Mouse (Mus musculus): ENCODE measurements at regions not wholly inside any gene's neighbourhood (a gene's known extent, or its start where the extent isn't known, plus 50 kb on each side); places are given as distances from the start of the nearest gene placed in this dataset.
"Not testable (repeated sequence)": the region's sequence is repeated elsewhere in the genome, so short reads cannot be mapped to it uniquely, and the experiment has no call there.

DNA sequence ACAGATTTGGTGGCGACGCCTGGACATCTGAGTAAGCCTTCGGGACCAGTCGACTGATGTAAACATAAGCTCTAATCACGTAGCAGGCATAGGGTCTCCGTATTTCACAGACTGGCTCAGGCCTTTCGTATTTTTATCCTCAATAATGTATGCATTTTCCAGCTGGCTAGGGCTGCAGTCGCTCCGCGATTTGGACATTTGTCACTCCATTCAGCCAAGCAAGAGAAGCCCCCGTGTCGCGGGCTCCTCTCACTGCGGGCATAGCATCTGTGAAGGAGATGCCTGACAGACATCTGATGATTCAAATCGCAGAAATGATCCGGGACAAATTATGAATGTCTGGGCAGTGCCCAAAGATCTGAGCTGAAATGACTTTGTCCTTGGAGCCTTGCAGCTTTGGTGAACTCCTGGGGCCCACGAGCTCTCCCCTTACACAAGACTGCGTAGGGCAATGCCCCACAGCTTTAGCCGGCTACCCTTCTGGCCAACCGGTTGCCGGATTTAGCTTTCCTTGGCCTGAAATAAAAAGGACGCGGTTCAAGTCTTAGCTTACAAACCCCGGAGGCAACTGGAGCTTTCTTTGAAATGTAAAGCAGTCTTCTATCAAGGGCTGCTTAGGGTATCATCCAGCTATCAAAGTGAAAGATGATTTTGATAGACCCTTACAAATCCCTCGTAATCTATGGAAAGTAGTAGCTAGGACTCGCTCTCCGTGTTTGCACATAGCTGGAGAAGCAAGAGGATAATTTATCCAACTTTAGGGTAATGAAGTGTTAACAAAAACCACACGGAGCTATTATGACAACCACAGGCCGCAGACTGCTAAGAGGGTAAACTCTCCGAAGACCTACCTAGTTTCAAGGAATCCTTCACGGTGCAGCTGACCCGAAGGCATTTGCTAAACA, 270.6 kb downstream of the Etnk1 start:
- no peak for DNase-seq (ENCODE audit: low spot score)

DNA sequence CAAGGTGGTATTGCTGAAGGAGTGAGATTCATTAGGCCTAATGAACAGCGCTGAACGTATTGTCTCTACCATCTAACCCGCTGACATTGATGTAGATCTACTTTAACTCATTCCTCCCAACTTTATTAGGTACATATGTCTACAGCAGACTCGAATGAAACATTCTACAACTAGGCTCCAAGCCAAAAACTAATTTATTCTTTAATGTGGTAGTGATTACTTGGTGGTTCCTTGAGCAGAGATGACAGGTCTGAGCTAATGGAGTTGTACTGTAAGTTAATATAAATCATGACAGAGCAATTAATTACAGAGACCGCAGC, 271.2 kb downstream of the Etnk1 start:
- no peak for DNase-seq (ENCODE audit: low spot score)

DNA sequence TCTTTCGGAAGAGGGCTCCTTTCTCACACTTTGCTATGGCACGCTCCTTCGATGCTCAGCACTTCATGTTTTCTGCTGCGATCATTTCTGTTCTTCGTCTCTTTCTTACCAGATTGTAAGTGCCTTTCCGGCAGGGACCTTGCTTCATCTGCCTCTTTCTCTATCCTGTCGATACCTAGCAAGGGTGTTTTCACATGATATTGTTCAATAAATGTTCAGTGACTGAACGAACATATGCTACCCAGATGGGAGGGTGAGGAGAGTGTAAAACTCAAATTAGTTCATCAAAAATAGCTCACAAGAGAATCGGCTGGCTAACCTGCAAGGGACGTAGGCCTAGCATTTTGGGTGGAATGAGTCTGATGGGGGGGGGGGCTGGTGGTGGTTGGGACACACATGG, 272.5 kb downstream of the Etnk1 start:
- no peak for DNase-seq (ENCODE audit: low spot score)

DNA sequence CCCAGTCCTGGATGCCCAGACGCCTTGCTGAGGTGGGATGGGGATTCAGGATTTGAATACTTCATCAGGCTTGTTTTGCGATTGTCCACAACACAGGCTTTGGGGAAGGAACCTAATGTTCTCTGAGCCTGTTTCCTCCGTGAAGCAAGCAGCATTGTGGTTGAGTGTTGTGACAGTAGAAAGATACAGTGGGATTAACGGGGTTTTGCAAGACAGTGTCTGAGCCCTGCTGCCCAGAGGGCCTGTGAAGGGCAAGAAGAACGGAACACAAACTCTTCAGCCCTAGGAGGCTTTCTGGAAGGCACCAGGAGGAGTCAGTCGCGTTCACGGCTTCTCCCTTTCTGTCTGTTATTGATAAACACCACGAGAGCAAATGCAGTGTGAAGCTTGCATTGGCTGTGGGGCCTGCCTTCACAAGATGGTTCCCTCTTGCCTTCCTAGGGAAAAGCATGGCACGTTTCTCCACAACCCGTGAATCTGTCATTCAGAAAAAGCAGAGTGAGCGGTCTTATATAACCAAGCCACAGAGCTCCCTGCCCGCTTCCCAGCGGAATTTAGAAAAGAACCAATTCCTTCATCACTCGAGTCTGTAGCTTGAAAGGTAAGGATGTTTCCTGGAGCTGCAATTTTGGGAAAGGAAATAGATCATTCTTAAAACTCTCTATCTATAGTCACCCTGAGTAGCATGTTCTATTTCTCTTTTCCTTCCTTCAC, 273.4 kb downstream of the Etnk1 start:
- DNase-seq (ENCODE audit: low spot score), result no peak

DNA sequence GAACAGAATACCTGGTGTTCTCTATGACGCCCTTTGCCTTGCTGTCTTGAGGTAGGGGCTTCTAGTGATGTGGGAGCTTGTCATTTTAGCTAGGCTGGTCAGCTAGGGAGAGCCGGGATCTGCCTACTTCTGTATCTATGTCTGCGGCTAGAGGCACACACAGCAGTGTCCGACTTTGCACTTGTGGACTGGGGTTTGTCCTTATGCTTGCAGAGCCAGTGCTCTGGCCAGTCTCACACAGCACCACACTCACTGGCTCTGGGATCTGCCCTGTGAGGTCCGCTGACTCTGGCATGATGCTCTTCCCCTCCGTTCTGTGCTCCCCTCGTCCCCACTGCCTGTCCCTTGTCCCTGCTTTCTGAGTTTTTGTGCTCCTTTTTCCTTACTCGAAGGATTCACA, 275.3 kb downstream of the Etnk1 start:
- DNase-seq (ENCODE audit: low spot score), result no peak

DNA sequence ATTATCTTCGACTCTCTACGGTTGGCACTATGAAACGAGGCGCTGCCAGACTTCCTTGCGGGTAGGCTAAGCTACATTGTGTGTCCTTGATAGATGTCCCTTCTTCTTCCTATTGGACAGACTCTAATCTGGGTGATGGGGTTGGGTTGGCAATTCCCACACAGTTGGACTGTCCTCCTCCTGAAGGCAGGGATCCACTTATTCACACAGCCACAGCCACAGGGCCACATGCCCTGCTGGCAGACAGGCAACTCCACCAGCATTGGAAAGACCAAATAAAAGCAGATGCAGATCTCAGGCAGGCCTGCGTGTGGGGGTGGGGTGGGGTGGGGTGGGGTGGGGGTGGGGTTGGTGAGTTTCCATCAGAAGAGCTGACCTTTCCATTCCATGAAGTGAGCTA, 276.4 kb downstream of the Etnk1 start:
- DNase-seq (ENCODE audit: low spot score), result no peak

DNA sequence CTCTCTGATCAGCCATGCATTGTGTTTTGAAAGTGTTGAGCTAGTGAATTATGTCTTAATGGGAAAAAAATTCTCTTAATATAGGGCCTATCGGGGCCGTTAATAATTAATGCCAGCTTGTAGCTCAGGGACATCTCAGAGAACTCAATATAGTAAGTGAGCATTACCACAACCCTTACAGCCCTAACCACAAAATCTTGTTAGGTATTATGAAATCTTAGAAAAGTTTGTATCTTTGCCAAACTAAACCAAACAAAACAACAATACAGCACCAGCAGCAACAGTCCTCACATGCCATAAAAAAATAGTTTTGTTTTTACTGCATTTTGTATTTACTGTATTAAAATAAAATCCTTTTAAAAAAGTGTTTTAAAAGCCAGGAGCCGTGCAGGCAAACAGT, 277.8 kb downstream of the Etnk1 start:
- DNase-seq (ENCODE audit: low spot score), result no peak

DNA sequence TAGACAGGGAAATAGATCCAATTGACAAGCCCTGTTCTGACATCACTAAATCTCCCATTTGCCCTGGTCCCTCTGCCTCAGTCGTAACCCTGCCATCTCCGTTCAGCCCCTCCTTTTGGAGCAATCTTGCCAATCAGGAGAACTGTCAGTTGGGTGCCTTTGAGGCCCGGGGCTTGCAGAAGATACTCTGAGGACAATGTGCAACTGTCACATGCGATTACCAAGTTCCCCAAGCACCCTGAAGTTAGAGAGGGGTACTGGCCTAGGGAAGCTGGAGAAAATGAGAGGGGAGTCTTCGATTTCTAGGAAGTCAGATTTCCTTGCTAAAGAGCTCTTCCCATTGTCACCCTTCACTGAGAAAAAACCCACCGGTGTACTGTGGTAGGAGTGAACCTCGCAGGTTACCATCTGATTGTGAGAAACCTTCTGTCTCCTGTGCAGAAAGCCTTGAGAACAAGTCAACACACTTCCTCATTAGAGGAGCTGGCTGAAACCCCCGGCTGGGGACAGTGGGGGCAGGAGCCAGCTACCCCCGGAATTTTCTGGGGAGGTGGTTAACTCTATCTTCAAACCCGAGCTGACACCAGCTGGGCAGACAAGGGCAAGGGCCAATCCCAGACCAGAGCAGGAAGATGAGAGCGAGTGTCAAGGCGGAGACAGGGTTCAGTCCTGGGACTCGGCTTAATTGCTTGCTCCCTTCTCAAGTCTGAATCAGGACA, 279.0 kb downstream of the Etnk1 start:
- no peak for DNase-seq (ENCODE audit: low spot score)

DNA sequence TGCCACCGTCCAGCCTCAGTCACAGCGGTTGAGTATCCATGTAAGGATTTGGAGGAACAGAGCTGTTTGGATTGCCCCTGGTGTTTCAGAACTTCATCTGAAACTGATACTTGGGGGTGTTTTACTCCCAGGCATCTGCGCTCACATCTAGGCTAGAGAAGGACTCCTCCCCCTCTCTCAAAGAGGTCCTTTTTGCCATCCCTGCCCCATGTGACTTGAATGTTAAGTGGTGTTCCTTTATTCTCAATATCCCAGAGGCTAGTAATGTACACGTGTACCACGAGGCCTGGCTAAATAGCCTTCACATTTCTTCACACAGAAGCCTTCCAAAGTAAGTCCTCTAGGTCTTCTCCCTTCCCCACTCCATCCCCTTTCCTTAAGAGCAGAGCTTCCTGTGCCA, 280.0 kb downstream of the Etnk1 start:
- no peak for DNase-seq (ENCODE audit: low spot score)

DNA sequence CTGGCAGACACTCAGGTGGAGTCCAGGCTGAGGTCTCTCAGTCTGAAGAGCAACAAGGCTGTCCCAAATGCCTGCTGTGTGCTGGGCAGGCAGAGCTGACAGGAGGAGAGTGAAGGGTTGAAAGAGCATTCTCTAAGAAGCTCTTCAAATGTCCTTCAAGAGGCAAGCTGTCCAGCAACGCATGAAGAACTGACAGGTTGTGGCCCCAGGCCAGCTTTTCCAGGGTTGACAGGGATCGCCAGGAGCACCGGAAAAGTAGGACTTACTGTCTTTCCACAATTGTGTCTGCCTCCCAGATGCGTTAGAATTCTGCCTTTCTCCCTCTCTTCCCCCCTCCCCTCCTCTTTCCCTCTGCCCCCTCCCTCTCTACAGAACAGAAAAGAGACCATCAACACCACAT, 282.1 kb downstream of the Etnk1 start:
- no peak for DNase-seq (ENCODE audit: low spot score)

DNA sequence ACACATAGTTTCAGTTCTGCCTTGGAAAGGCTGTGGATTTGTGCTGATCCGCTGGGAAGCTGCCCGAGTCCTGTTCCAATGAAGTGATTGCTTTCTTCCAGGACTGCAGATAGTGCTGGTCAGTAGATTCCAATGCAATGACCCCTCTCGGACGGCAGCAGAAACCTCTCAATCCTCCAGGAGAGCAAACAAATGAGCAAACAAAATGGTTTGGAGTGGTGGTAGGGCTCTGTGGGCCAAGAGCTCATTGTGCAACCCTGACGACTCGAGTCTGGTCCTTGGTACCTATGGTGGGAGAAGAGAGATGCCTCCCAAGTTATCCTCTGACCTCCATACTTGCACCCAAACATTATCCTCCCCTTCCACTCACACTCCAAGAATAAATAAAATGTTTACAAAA, 284.8 kb downstream of the Etnk1 start:
- DNase-seq (ENCODE audit: low spot score), result peak; percentile 39

DNA sequence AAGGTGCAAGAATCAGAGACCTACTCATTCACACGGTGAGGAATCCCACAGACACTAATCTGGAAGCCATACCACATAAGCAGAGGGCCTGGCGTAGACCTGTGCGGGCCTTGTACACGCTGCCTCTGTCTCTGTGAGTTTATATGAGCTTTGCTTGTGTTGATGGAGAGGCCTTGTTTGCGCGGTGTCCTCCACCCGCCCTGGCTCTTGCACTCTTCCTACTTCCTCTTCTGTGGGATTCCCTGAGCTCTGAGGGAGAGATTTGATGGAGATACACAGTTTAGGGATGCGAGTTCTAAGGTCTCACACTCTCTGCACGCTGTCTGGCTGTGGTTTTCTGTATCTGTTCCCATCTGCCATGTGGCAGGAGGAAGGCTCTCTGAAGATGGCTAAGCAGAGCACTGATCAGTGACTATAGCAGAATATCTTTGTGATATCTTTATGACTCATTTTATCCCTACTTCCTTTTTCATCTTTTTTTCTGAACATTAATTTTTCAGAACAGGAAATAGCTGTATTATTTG, 287.7 kb downstream of the Etnk1 start:
- DNase-seq (ENCODE audit: low spot score), result no peak

DNA sequence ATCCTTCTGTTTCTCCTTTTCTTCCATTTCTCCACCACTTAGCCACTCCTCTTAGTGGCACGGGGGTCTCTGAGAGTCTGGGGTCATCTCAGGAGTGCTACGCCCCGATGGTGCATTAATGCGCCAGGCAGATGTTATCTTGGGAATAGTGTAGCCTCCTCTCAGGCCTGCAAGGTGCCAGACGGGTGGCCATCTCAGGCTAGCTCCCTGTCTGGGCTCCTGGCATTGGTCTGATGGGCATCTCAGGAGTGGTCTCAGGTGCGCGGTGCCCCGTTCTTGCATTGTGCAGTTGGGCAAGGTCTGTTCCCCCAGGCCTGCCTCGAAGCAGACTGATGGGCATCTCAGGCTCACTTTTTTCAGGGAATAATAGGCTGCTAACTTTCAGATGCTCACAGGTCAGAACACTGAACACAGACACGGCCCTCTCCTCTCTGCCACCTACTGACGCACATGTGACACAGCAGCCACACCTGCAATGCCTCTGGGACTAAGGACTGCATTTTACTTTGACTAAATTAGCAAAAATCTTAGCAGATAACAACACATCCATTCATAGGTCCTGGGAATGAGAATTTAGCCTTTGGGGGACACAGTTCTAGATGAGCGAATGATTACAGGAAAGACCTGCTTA, 298.0 kb downstream of the Etnk1 start:
- DNase-seq (ENCODE audit: low spot score), result peak; percentile 15

DNA sequence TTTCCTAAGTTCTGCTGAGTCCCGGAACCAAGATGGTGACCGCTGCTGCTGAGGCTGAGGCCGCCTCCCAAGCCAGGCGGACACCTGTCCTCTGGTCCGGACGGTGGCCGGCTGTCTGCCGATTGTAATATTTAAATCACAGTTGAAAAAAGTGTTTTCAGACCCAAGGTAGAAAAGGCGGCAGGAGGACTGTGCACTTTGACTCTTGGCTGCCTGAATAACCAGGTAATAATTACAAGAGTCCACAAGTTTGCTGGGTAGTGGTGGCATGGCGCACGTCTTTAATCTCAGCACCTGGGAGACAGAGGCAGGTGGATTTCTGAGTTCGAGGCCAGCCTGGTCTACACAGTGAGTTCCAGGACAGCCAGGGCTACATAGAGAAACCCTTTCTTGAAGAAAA, 305.7 kb downstream of the Etnk1 start:
- DNase-seq (ENCODE audit: low spot score), result not testable (repeated sequence)

DNA sequence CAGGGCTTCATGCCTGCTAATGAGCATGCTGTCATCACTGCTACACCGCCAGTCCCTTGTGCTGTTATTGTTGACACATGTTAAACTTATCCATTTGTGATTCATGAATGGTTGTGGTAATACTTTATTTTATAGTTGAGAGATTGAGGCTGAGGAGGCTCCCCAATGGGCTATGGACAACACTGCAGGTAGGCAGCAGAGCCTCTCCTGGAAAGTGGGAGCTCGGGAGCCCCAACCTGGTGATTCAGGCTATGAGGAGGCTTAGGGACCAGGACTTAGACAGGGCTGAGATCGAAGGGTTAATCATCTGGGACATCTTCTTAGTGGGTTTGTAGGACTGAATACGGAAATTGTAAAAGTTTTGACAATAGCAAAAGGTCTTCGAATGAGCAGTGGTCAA, 307.4 kb downstream of the Etnk1 start:
- DNase-seq (ENCODE audit: low spot score), result no peak

DNA sequence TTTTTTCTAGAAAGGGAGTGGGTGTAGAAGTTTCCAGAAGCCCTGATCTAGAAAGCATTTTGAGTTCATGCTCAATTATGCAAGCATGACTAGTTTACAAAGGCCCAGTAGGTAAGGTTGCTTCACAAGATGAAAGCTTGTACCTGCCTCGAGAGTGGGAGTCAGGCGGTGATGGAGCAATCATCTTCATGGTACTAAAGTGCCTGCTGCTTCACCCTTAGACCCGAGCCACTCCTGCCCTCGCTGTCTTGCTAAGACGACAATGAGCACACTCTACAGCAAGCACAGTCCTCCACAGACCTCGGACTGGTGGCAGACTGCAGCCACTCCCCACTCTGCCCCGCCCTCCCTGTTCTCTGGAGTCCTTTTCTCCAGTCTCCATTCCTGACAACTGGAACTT, 308.3 kb downstream of the Etnk1 start:
- no peak for DNase-seq (ENCODE audit: low spot score)

DNA sequence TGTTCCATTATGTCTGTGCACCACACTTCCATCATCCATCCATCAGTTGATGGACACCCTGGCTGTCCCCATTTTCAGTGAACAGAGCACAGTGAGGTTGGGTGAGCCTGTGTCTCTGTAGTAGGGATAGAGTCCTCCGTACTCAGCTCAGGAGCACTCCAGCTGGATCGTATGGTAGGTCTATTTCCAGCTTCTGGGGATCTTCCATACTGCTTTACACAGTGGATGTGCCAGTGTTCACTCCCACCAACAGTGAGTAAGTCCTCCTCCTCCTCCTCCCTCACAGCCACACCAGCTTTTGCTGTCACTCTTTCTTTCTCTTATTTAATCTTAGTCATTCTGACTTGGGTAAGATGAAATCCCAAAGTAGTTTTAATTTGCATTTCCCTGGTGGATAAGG, 310.4 kb downstream of the Etnk1 start:
- no peak for DNase-seq (ENCODE audit: low spot score)

DNA sequence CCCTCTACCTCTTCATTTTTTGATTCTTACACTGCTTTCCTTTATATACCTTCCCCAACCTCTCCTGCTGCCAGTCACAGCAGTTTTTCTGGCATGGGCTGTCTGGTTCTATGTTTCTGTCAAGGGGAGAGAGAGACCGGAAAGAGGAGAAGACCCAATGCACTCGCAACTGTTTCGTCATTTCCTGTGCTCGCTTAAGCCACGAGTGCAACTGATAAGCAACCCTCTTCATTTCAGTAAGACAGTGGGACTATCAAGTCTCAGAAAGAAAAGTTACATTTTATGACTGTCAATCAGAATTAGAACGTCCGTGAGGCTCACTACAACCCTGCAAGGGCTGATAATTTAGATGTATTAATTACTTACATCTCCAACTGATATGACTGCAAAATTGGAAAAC, 312.2 kb downstream of the Etnk1 start:
- DNase-seq (ENCODE audit: low spot score), result no peak

DNA sequence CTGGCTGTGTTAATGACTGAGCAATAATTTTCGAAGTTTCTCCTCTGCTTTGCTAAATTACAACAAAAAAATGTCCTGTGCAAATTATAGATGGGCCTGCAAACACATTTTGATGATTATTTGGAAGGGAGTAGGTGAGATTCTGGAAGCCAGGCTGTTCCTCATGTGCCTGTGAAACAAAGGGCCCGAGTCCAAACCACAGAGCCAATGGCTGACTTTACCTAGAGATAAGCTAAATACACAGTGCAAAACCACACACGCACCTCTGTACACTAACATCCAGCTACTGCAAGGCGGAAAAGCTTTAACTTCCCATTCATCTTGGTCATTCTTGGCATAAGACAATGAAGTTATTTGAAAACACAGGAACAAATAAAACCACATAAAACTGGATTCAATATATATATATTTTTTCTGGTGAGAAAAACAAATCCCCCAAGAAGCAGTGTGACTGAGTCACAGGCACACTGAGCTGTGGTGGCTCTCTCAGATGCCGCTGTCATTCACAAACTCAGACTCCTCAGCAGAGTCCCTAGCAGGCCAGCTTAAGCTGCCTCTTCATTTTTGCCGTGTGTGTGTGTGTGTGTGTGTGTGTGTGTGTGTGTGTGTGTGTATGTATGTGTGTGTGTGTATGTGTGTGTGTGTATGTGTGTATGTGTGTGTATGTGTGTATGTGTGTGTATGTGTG, 312.8 kb downstream of the Etnk1 start:
- peak; percentile 42 for DNase-seq (ENCODE audit: low spot score)

DNA sequence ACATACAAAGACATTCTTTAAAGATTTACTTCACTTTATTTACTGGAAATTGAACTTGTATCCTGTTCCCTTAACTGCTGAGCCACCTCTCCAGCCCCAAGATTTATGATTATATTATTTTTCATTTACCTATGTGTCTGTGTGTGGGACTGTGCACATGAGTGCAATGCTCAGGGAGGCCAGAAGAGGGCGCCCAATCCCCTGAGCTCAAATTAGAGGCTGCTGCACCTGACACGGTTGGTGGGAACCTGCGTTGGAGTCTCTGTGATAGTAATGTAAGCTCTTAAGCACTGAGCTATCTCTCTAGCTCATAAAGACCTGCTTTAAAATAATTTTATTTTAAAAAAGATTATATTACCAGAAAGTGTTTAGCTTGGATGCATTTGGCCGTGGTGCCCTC, 315.3 kb downstream of the Etnk1 start:
- DNase-seq (ENCODE audit: low spot score), result no peak

DNA sequence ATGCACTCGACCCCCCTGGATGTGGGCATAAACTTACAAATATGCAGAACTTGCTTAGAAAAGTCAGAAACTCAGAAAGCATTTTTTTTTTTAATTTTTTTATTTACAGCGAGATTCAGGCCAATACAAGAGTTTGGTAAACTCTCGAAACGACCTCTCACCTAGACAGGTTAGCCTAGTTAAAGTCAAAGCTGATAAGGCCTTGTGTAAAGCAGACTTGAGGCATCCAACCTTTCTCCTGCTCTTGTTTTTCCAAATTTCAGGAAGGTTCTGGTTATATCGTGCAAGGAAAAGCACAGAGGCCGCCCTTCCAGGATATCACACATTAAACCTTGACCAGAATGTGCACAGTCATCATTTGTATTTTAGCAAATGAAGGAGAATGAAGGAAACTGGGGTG, 315.8 kb downstream of the Etnk1 start:
- DNase-seq (ENCODE audit: low spot score), result no peak

DNA sequence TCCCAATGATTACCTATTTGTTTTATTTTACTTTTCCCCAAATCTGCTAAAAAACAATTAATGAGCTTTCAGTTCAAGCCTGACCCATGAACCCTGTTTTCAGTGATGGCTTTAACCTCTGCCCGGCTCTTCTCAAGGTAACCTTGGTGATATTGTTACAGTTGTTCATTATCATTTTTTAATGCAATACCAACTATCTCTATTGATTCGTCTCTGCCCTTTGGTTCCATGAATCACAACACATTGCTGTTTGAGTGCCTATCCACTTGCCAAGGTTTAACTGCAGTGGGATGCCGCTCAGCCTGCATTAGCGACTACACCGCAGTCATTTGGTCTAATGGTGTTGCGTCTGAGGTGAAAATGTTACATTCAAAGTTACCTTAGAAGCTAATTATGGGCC, 317.9 kb downstream of the Etnk1 start:
- DNase-seq (ENCODE audit: low spot score), result no peak
